Mouse (Mus musculus): ENCODE data around the gene Tecpr2. TPM values are rescaled to one million over a fixed set of nuclear protein-coding genes. Genes with fewer than 3 reads are reported as not detected.

Tecpr2 gene
- polyA plus RNA-seq, 1 experiment from 2014 or later, result 8.4 TPM

- no peak overlapping the region for H3K4me3 ChIP-seq
- H3K4me2 ChIP-seq (replicated peaks), result no peak overlapping the region
- H3K9ac ChIP-seq, result no peak overlapping the region
- WGBS, result 95% methylated on average over 3 of the region's 3 CpGs
- H3K9me3 ChIP-seq (replicated peaks), result no peaks in the 10 kb centered on the region
- no peak for ATAC-seq (ENCODE audit: low FRiP score)
- H3K27ac ChIP-seq, result no peak overlapping the region
- no peaks in the 10 kb centered on the region for H3K27me3 ChIP-seq
- H3K4me1 ChIP-seq, result no peaks in the 10 kb centered on the region
- H3K36me3 ChIP-seq, result peaks cover 33% of the 10 kb centered on the region
Measured at GRCm38 (mm10) chr12:110953443-110953842, 64.4 kb downstream of the Tecpr2 start.

- Histone ChIP-seq H3K4me3 (no peak overlapping the region), H3K27ac (no peak overlapping the region), H3K4me2 (replicated peaks) (no peak overlapping the region), H3K9ac (no peak overlapping the region), H3K36me3 (peaks cover 30% of the 10 kb centered on the region), H3K4me1 (no peaks in the 10 kb centered on the region), H3K9me3 (replicated peaks) (no peaks in the 10 kb centered on the region), H3K27me3 (no peaks in the 10 kb centered on the region)
- WGBS, result 91% methylated on average over 2 of the region's 2 CpGs
- ATAC-seq (ENCODE audit: low FRiP score), result no peak
Measured at GRCm38 (mm10) chr12:110953900-110954299, 64.8 kb downstream of the Tecpr2 start.

GRCm38 (mm10) chr12:110954351-110954991 is 65.4 kb downstream of the Tecpr2 start:
- H3K4me1 ChIP-seq, result no peaks in the 10 kb centered on the region
- H3K4me2 ChIP-seq (replicated peaks), result no peak overlapping the region
- no peak for ATAC-seq (ENCODE audit: low FRiP score)
- 80% methylated on average over 4 of the region's 4 CpGs for WGBS
- H3K27ac ChIP-seq, result no peak overlapping the region
- H3K9ac ChIP-seq, result no peak overlapping the region
- no peaks in the 10 kb centered on the region for H3K9me3 ChIP-seq (replicated peaks)
- H3K4me3 ChIP-seq, result no peak overlapping the region
- no peaks in the 10 kb centered on the region for H3K27me3 ChIP-seq
- peaks cover 31% of the 10 kb centered on the region for H3K36me3 ChIP-seq

GRCm38 (mm10) chr12:110961973-110962372 is 72.9 kb downstream of the Tecpr2 start:
- H3K9me3 ChIP-seq (replicated peaks), result no peaks in the 10 kb centered on the region
- H3K36me3 ChIP-seq, result peaks cover 20% of the 10 kb centered on the region; the same call in 1 of the 2 replicates
- no peaks in the 10 kb centered on the region for H3K27me3 ChIP-seq
- H3K27ac ChIP-seq, result no peak overlapping the region
- 92% methylated on average over 2 of the region's 2 CpGs for WGBS
- no peak overlapping the region for H3K4me3 ChIP-seq
- no peak overlapping the region for H3K9ac ChIP-seq
- no peak for ATAC-seq (ENCODE audit: low FRiP score)
- no peak overlapping the region for H3K4me2 ChIP-seq (replicated peaks)
- H3K4me1 ChIP-seq, result no peaks in the 10 kb centered on the region

GRCm38 (mm10) chr12:110965500-110965899 is 76.4 kb downstream of the Tecpr2 start:
- peaks cover 40% of the 10 kb centered on the region for H3K36me3 ChIP-seq
- WGBS, result 85% methylated on average over 3 of the region's 3 CpGs

GRCm38 (mm10) chr12:110966079-110966478 is 77.0 kb downstream of the Tecpr2 start:
- Histone ChIP-seq H3K9me3 (replicated peaks) (no peaks in the 10 kb centered on the region), H3K9ac (no peak overlapping the region), H3K4me2 (replicated peaks) (no peak overlapping the region), H3K36me3 (peaks cover 37% of the 10 kb centered on the region), H3K4me3 (no peak overlapping the region), H3K4me1 (no peaks in the 10 kb centered on the region), H3K27ac (no peak overlapping the region), H3K27me3 (no peaks in the 10 kb centered on the region)
- WGBS, result 85% methylated on average over 4 of the region's 4 CpGs
- ATAC-seq (ENCODE audit: low FRiP score), result no peak

More at GRCm38 (mm10) chr12:110965500-110965899, 76.4 kb downstream of the Tecpr2 start:
- Histone ChIP-seq H3K27me3 (no peaks in the 10 kb centered on the region), H3K4me1 (no peaks in the 10 kb centered on the region), H3K9me3 (replicated peaks) (no peaks in the 10 kb centered on the region), H3K4me2 (replicated peaks) (no peak overlapping the region), H3K4me3 (no peak overlapping the region), H3K27ac (no peak overlapping the region), H3K9ac (no peak overlapping the region)
- no peak for ATAC-seq (ENCODE audit: low FRiP score)

GRCm38 (mm10) chr12:110967146-110967545 is 78.1 kb downstream of the Tecpr2 start:
- Histone ChIP-seq H3K27me3 (no peaks in the 10 kb centered on the region), H3K27ac (no peak overlapping the region), H3K4me1 (no peaks in the 10 kb centered on the region), H3K36me3 (peaks cover 32% of the 10 kb centered on the region), H3K9ac (no peak overlapping the region), H3K4me3 (no peak overlapping the region), H3K9me3 (replicated peaks) (no peaks in the 10 kb centered on the region), H3K4me2 (replicated peaks) (no peak overlapping the region)
- WGBS, result 93% methylated on average over 2 of the region's 2 CpGs
- no peak for ATAC-seq (ENCODE audit: low FRiP score)

GRCm38 (mm10) chr12:110970408-110970807 is 81.3 kb downstream of the Tecpr2 start:
- Histone ChIP-seq H3K4me1 (no peaks in the 10 kb centered on the region), H3K27me3 (no peaks in the 10 kb centered on the region), H3K27ac (no peak overlapping the region), H3K9ac (no peak overlapping the region), H3K36me3 (peaks cover 49% of the 10 kb centered on the region), H3K9me3 (replicated peaks) (no peaks in the 10 kb centered on the region), H3K4me2 (replicated peaks) (no peak overlapping the region), H3K4me3 (no peak overlapping the region)
- no peak for ATAC-seq (ENCODE audit: low FRiP score)
- 94% methylated on average over 5 of the region's 5 CpGs for WGBS

- Histone ChIP-seq H3K27ac (no peak overlapping the region), H3K27me3 (no peaks in the 10 kb centered on the region), H3K4me3 (no peak overlapping the region), H3K9me3 (replicated peaks) (no peaks in the 10 kb centered on the region), H3K9ac (no peak overlapping the region), H3K36me3 (peaks cover 55% of the 10 kb centered on the region), H3K4me2 (replicated peaks) (no peak overlapping the region), H3K4me1 (no peaks in the 10 kb centered on the region)
- WGBS, result 90% methylated on average over 5 of the region's 5 CpGs
- no peak for ATAC-seq (ENCODE audit: low FRiP score)
Measured at GRCm38 (mm10) chr12:110971972-110972371, 82.9 kb downstream of the Tecpr2 start.

- peaks cover 8% of the 10 kb centered on the region for H3K4me1 ChIP-seq
- H3K9ac ChIP-seq, result no peak overlapping the region
- H3K27me3 ChIP-seq, result no peaks in the 10 kb centered on the region
- no peak overlapping the region for H3K4me3 ChIP-seq
- H3K27ac ChIP-seq, result no peak overlapping the region
- H3K9me3 ChIP-seq (replicated peaks), result no peaks in the 10 kb centered on the region
- no peak for ATAC-seq (ENCODE audit: low FRiP score)
- WGBS, result 95% methylated on average over 4 of the region's 4 CpGs
- no peak overlapping the region for H3K4me2 ChIP-seq (replicated peaks)
- H3K36me3 ChIP-seq, result peaks cover 43% of the 10 kb centered on the region
Measured at GRCm38 (mm10) chr12:110973829-110974228, 84.8 kb downstream of the Tecpr2 start.

- peaks cover 9% of the 10 kb centered on the region for H3K4me1 ChIP-seq
- H3K9me3 ChIP-seq (replicated peaks), result no peaks in the 10 kb centered on the region
- WGBS, result 88% methylated on average over 7 of the region's 7 CpGs
- no peak overlapping the region for H3K4me3 ChIP-seq
- peaks cover 39% of the 10 kb centered on the region for H3K36me3 ChIP-seq
- H3K4me2 ChIP-seq (replicated peaks), result no peak overlapping the region
- H3K9ac ChIP-seq, result no peak overlapping the region
- no peak for ATAC-seq (ENCODE audit: low FRiP score)
- H3K27me3 ChIP-seq, result no peaks in the 10 kb centered on the region
- H3K27ac ChIP-seq, result no peak overlapping the region
Measured at GRCm38 (mm10) chr12:110974295-110974694, 85.2 kb downstream of the Tecpr2 start.

GRCm38 (mm10) chr12:110974726-110975125 is 85.7 kb downstream of the Tecpr2 start:
- no peak overlapping the region for H3K4me3 ChIP-seq
- H3K4me1 ChIP-seq, result peaks cover 10% of the 10 kb centered on the region
- H3K36me3 ChIP-seq, result peaks cover 34% of the 10 kb centered on the region
- H3K27me3 ChIP-seq, result 0 out of 2 replicates have a peak, but pooled peaks cover 2% of the 10 kb centered on the region
- 93% methylated on average over 6 of the region's 6 CpGs for WGBS
- no peak overlapping the region for H3K27ac ChIP-seq
- no peak overlapping the region for H3K9ac ChIP-seq
- no peak for ATAC-seq (ENCODE audit: low FRiP score)
- no peaks in the 10 kb centered on the region for H3K9me3 ChIP-seq (replicated peaks)
- H3K4me2 ChIP-seq (replicated peaks), result no peak overlapping the region

GRCm38 (mm10) chr12:110975385-110975784 is 86.3 kb downstream of the Tecpr2 start:
- 90% methylated on average over 5 of the region's 5 CpGs for WGBS
- H3K27ac ChIP-seq, result no peak overlapping the region
- peaks cover 10% of the 10 kb centered on the region for H3K4me1 ChIP-seq
- peaks cover 9% of the 10 kb centered on the region for H3K27me3 ChIP-seq
- H3K9ac ChIP-seq, result no peak overlapping the region
- no peak overlapping the region for H3K4me2 ChIP-seq (replicated peaks)
- ATAC-seq (ENCODE audit: low FRiP score), result no peak
- H3K36me3 ChIP-seq, result peaks cover 28% of the 10 kb centered on the region
- no peaks in the 10 kb centered on the region for H3K9me3 ChIP-seq (replicated peaks)
- no peak overlapping the region for H3K4me3 ChIP-seq
